In genomic region chr9:75313832-75314516, GRCm38 (mm10) we compare ENCODE assay signal across 8 mouse cellular contexts. TPM values are rescaled to one million over a fixed set of nuclear protein-coding genes. Genes with fewer than 3 reads are reported as not detected.
DNase-seq lines count a peak whose midpoint lies in the region; ATAC-seq and TF ChIP-seq lines count a peak whose summit lies in the region.

No protein-coding gene starts in this region.

- peak overlapping the region; percentile 62 for H3K4me3 ChIP-seq in embryonic facial prominence, embryonic 11.5 days (ENCODE audit: low read depth, low read length)
- H3K4me3 ChIP-seq in kidney, embryonic 14.5 days (ENCODE audit: low read length): peak overlapping the region; percentile 51
- peak overlapping the region; percentile 73 for H3K4me3 ChIP-seq in liver, adult 2 months (ENCODE audit: insufficient read depth, low read depth, low read length)
- peak overlapping the region; percentile 53 for H3K4me3 ChIP-seq in myocyte

- no peak for TF ChIP-seq CTCF in liver, adult 2 months (IDR thresholded peaks at IDR 0.05; ENCODE audit: low read depth, low read length)

- ATAC-seq in embryonic facial prominence, embryonic 11.5 days (replicated peaks; ENCODE audit: insufficient number of reproducible peaks, low FRiP score, low TSS enrichment, low read depth): peak; percentile 81
- peak; percentile 92 for ATAC-seq in kidney, embryonic 14.5 days (ENCODE audit: low FRiP score, low TSS enrichment)

- peak overlapping the region; percentile 19 for H3ac ChIP-seq in myocyte (ENCODE audit: control insufficient read depth, insufficient read length)

- peak overlapping the region; percentile 58 for H3K4me2 ChIP-seq in embryonic facial prominence, embryonic 11.5 days (ENCODE audit: low read depth, low read length)
- H3K4me2 ChIP-seq in kidney, embryonic 14.5 days (replicated peaks; ENCODE audit: low read depth, low read length): peak overlapping the region; percentile 77
- H3K4me2 ChIP-seq in myocyte (ENCODE audit: low read depth): peak overlapping the region; percentile 86

- no peaks in the 10 kb centered on the region for H3K36me3 ChIP-seq in embryonic facial prominence, embryonic 11.5 days (replicated peaks; ENCODE audit: control insufficient read depth, insufficient read depth, low read depth, low read length)
- H3K36me3 ChIP-seq in kidney, embryonic 14.5 days (ENCODE audit: control insufficient read depth, insufficient read depth, low read length): no peaks in the 10 kb centered on the region
- no peaks in the 10 kb centered on the region for H3K36me3 ChIP-seq in liver, adult 2 months (ENCODE audit: control insufficient read depth, insufficient read depth, low read length)
- H3K36me3 ChIP-seq in myocyte (ENCODE audit: control insufficient read depth, insufficient read depth): no peaks in the 10 kb centered on the region
- H3K36me3 ChIP-seq in splenic B cell, adult 2 months (ENCODE audit: control insufficient read depth, insufficient read depth, low read length, poor library complexity, severe bottlenecking): no peaks in the 10 kb centered on the region

- TF ChIP-seq POLR2A in liver, adult 2 months (IDR thresholded peaks at IDR 0.05; ENCODE audit: extremely low read depth, insufficient read depth, low read length): 0 out of 2 replicates have a peak, but pooled peaks have one; percentile 31
- TF ChIP-seq POLR2A in myocyte (IDR thresholded peaks at IDR 0.05; ENCODE audit: insufficient read length, low read depth): peak; percentile 54

- no peaks in the 10 kb centered on the region for H3K27me3 ChIP-seq in embryonic facial prominence, embryonic 11.5 days (ENCODE audit: control insufficient read depth, insufficient read depth, low read length)
- no peaks in the 10 kb centered on the region for H3K27me3 ChIP-seq in kidney, embryonic 14.5 days (ENCODE audit: control insufficient read depth, insufficient read depth, low read length)
- H3K27me3 ChIP-seq in liver, adult 2 months (ENCODE audit: control insufficient read depth, insufficient read depth, low read length): no peaks in the 10 kb centered on the region
- H3K27me3 ChIP-seq in myocyte (ENCODE audit: control insufficient read depth, insufficient read depth, insufficient read length): no peaks in the 10 kb centered on the region
- no peaks in the 10 kb centered on the region for H3K27me3 ChIP-seq in splenic B cell, adult 2 months (ENCODE audit: control insufficient read depth, insufficient read depth, low read length, poor library complexity, severe bottlenecking)

- peak; percentile 85 for DNase-seq in 3134 (ENCODE audit: extremely low read depth, insufficient read length, low spot score)
- DNase-seq in adrenal gland, postnatal 14 days: peak; percentile 90
- peak; percentile 86 for DNase-seq in embryonic facial prominence, embryonic 11.5 days (ENCODE audit: low spot score)
- DNase-seq in heart, adult 9 months (ENCODE audit: low spot score in 2 of 2): peak; percentile 78 to 81
- DNase-seq in liver, adult 2 months (ENCODE audit: extremely low read depth, low read depth, low spot score): no peak
- DNase-seq in splenic B cell, adult 2 months (ENCODE audit: low read depth, low spot score): peak; percentile 69

- under 1% methylated on average over 45 of the region's 52 CpGs for WGBS in embryonic facial prominence, embryonic 11.5 days
- WGBS in kidney, embryonic 14.5 days: under 1% methylated on average over 50 of the region's 52 CpGs
- WGBS in liver, adult 2 months: under 1% methylated on average over 52 of the region's 52 CpGs

- no peaks in the 10 kb centered on the region for H3K79me2 ChIP-seq in liver, adult 2 months (ENCODE audit: control insufficient read depth, insufficient read depth, low read length)
- no peaks in the 10 kb centered on the region for H3K79me2 ChIP-seq in myocyte (ENCODE audit: control insufficient read depth, insufficient read depth)

- H3K9ac ChIP-seq in embryonic facial prominence, embryonic 11.5 days (replicated peaks; ENCODE audit: low read length): peak overlapping the region; percentile 68
- peak overlapping the region; percentile 59 for H3K9ac ChIP-seq in kidney, embryonic 14.5 days (ENCODE audit: low read depth, low read length)
- H3K9ac ChIP-seq in liver, adult 2 months (ENCODE audit: low read depth, low read length): peak overlapping the region; percentile 59

- no peaks in the 10 kb centered on the region for H3K4me1 ChIP-seq in embryonic facial prominence, embryonic 11.5 days (ENCODE audit: control insufficient read depth, insufficient read depth, low read length)
- H3K4me1 ChIP-seq in kidney, embryonic 14.5 days (ENCODE audit: control insufficient read depth, insufficient read depth, low read length): peaks cover 6% of the 10 kb centered on the region; the same call in 1 of the 2 replicates
- peaks cover 2% of the 10 kb centered on the region; the same call in 1 of the 2 replicates for H3K4me1 ChIP-seq in liver, adult 2 months (ENCODE audit: control insufficient read depth, insufficient read depth, low read length)

- no peaks in the 10 kb centered on the region for H3K9me3 ChIP-seq in embryonic facial prominence, embryonic 11.5 days (replicated peaks; ENCODE audit: control insufficient read depth, low read length)
- H3K9me3 ChIP-seq in kidney, embryonic 14.5 days (ENCODE audit: control insufficient read depth, low read length): no peaks in the 10 kb centered on the region

- H3K27ac ChIP-seq in embryonic facial prominence, embryonic 11.5 days (replicated peaks; ENCODE audit: low read depth, low read length): no peak overlapping the region; the same call in 1 of the 2 replicates
- H3K27ac ChIP-seq in kidney, embryonic 14.5 days (ENCODE audit: low read depth, low read length): peak overlapping the region; percentile 10; the same call in 1 of the 2 replicates
- H3K27ac ChIP-seq in liver, adult 2 months (replicated peaks; ENCODE audit: insufficient read depth, low read depth, low read length): no peak overlapping the region

TF ChIP-seq in myocyte, 11 proteins besides CTCF, POLR2A, EP300 and RAD21:
- TF ChIP-seq CEBPB (IDR thresholded peaks at IDR 0.05; ENCODE audit: insufficient read depth, poor library complexity, severe bottlenecking) (no peak), MAX (IDR thresholded peaks at IDR 0.05; ENCODE audit: low read depth) (no peak), MYOG (IDR thresholded peaks at IDR 0.05; ENCODE audit: control insufficient read depth in 1 of 3, insufficient read depth in 1 of 3, insufficient read length in 2 of 3, low read depth in 2 of 3) (no peak), MYOD1 (IDR thresholded peaks at IDR 0.05; ENCODE audit: control insufficient read depth in 1 of 3, insufficient read length in 2 of 3, low read depth in 2 of 3) (no peak), TCF12 (IDR thresholded peaks at IDR 0.05; ENCODE audit: insufficient read depth, poor library complexity, severe bottlenecking) (no peak), TCF3 (IDR thresholded peaks at IDR 0.05; ENCODE audit: insufficient read length, low read depth) (peak; percentile 5)

RNA-seq across cellular contexts. Expression of gene Gnb5, which starts 7.9 kb away (rescaled TPM):
- 30.0 and 32.6 TPM in 2 replicates for total RNA-seq in adrenal gland, postnatal 14 days (2021)
- 32.0 and 34.3 TPM in 2 replicates for polyA plus RNA-seq in embryonic facial prominence, embryonic 11.5 days (2014; fragmentation: Nextera tagmentation; extraction: Ambion mirVana)
- 22.1 and 27.9 TPM in 2 replicates for polyA plus RNA-seq in kidney, embryonic 14.5 days (2014; fragmentation: Nextera tagmentation; extraction: Ambion mirVana)
- 0.74 and 1.1 TPM in 2 replicates for total RNA-seq in liver, adult 2 months (2014; rRNA removed)
- polyA plus RNA-seq in liver, adult 2 months (2012; rRNA removed): 0.45 and 0.78 TPM in 2 replicates
- polyA plus RNA-seq in myocyte (2012; fragmentation: generic; extraction: Trizol): 24.3 TPM

RNA-seq across cellular contexts. Expression of gene Bcl2l10, which starts 33.6 kb away (rescaled TPM):
- not detected in 2 replicates for total RNA-seq in adrenal gland, postnatal 14 days (2021)
- polyA plus RNA-seq in embryonic facial prominence, embryonic 11.5 days (2014; fragmentation: Nextera tagmentation; extraction: Ambion mirVana): not detected in 2 replicates
- polyA plus RNA-seq in kidney, embryonic 14.5 days (2014; fragmentation: Nextera tagmentation; extraction: Ambion mirVana): not detected in 2 replicates
- total RNA-seq in liver, adult 2 months (2014; rRNA removed): not detected in 2 replicates
- not detected in 2 replicates for polyA plus RNA-seq in liver, adult 2 months (2012; rRNA removed)
- polyA plus RNA-seq in myocyte (2012; fragmentation: generic; extraction: Trizol): not detected

Comparison
In these comparisons a context has a peak if more than half of its experiments do, and no peak if none do; other contexts are left out.
1. RNA of gene Gnb5, which starts 7.9 kb away (polyA plus RNA-seq): 32.0 to 34.3 TPM in embryonic facial prominence, embryonic 11.5 days, 22.1 to 27.9 TPM in kidney, embryonic 14.5 days and 24.3 TPM in myocyte (single experiment); 0.45 to 0.78 TPM in liver, adult 2 months; every median in the first group is over 10 times any median in the second.
2. Peak in every context shown above with its lines, with median percentiles within 50 percentile points of each other: H3K4me2 ChIP-seq, H3K4me3 ChIP-seq and H3K9ac ChIP-seq.